Mouse (Mus musculus): ENCODE data around the gene Gm4952.
"Not testable (repeated sequence)": the region's sequence is repeated elsewhere in the genome, so short reads cannot be mapped to it uniquely, and the experiment has no call there.

Gene Gm4952

GRCm38 (mm10) chr19:12600684-12601480, 1.1 kb downstream of the Gm4952 start:
- DNase-seq, result no peak

- DNase-seq, result no peak
Measured at GRCm38 (mm10) chr19:12608336-12608735, 8.6 kb downstream of the Gm4952 start.

- no peak for DNase-seq
Measured at GRCm38 (mm10) chr19:12613646-12614045, 13.9 kb downstream of the Gm4952 start.

GRCm38 (mm10) chr19:12633176-12633575, 33.4 kb downstream of the Gm4952 start, which contains the start of gene Glyat:
TSS of gene Glyat (plus strand) at chr19:12633308.
- DNase-seq, result no peak

GRCm38 (mm10) chr19:12634259-12634658, 34.5 kb downstream of the Gm4952 start:
- no peak for DNase-seq

- no peak for DNase-seq
Measured at GRCm38 (mm10) chr19:12634963-12635362, 35.2 kb downstream of the Gm4952 start.

GRCm38 (mm10) chr19:12636863-12637262, 37.1 kb downstream of the Gm4952 start:
- DNase-seq, result no peak

GRCm38 (mm10) chr19:12638049-12638448, 38.3 kb downstream of the Gm4952 start:
- no peak for DNase-seq

GRCm38 (mm10) chr19:12649511-12649910, 49.7 kb downstream of the Gm4952 start:
- DNase-seq, result no peak

GRCm38 (mm10) chr19:12666156-12666555, 66.4 kb downstream of the Gm4952 start:
- DNase-seq, result no peak

- not testable (repeated sequence) for DNase-seq
Measured at GRCm38 (mm10) chr19:12668601-12669000, 68.8 kb downstream of the Gm4952 start.

- no peak for DNase-seq
Measured at GRCm38 (mm10) chr19:12670139-12670538, 70.4 kb downstream of the Gm4952 start, which contains the start of gene Olfr1442. TSS of gene Olfr1442 (plus strand) at chr19:12670439.

GRCm38 (mm10) chr19:12671051-12671450, 71.3 kb downstream of the Gm4952 start:
- no peak for DNase-seq

- no peak for DNase-seq
Measured at GRCm38 (mm10) chr19:12677812-12678211, 78.0 kb downstream of the Gm4952 start, which contains the start of gene Olfr1443. TSS of gene Olfr1443 (plus strand) at chr19:12678112.

All from cerebellum, adult 18-20 months (tissue).